Mouse (Mus musculus) gastrocnemius, postnatal 25 days (tissue): Measurements from ENCODE around the gene Sdk2. TPM values are rescaled to one million over a fixed set of nuclear protein-coding genes. Genes with fewer than 3 reads are reported as not detected.
A peak's percentile ranks its signal among the peaks of the same experiment; 100 is the strongest.

Experiments
- DNase-seq: peaks from one replicate; pipeline ENCODE4 v3.0.0; 2022
- total RNA-seq, 2 experiments: library from RNA; stranded (reverse); gene quantifications; 1 replicate in 1 of 2; 2 replicates in 1 of 2; pipeline ENCODE4 v1.2.3; 2021

Sdk2 gene
- total RNA-seq, 2 experiments from 2014 or later: 0.75 to 1.4 TPM

DNA sequence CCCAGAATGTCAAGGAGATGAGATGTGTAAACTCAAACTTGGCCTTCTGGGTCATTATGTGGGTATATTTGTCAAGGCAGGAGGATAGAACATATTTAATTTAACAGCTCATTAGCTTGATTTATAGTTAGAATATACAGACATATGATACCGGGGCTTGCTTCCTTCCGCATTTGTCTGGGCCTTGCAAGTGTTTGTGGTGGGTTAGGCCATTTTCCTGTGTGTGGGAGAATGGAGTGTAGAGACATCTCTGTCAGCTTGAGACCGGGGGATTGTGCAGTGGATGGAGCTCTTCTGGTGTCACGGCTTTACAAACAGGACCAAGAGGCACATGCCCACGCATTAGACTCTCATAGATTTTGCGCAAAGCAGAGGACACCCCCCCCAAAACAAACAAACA is 235.2 kb downstream of the Sdk2 start:
- no peak for DNase-seq

DNA sequence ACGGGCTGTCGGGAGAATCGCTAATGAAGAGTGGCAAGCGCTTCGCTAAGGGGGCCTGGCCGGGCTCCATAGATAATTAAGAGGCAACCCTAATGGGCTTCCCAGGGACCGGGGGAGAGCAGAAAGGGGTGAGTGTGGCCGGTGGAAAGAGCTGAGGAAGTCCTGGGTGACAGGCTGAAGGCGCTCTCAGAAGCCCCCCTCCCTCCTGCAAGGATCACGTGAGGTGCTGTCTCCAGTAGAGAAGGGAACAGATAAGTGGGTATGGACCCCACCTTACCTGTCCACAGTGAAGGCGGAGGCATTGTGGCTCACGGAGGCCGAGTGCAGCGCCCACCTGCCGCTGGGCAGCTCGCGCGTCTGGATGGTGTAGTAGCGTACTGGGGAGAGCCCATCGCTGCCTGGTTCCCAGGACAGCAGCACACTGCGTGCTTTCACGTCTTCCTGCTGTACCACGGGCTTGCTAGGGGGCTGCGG is 238.7 kb downstream of the Sdk2 start:
- DNase-seq: no peak

DNA sequence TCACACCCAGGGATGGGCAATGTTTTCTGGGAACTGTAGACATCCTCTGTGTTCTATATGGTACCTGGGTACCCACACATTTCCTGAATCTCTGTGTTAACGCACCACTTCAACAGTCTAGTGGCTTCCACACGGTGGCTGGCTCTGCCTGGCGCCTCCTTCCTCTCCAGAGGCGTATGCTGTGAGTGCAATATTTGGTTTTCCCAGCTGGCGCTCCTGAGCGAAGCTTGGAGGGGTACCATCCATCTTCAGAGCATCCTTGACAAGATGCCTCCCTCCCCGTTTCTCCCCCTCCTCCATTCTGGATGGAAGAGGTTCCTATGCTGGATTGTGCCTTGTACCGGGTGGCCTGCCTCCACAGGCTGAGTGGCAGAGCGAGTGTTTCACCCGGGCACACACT is 246.8 kb downstream of the Sdk2 start:
- no peak for DNase-seq

DNA sequence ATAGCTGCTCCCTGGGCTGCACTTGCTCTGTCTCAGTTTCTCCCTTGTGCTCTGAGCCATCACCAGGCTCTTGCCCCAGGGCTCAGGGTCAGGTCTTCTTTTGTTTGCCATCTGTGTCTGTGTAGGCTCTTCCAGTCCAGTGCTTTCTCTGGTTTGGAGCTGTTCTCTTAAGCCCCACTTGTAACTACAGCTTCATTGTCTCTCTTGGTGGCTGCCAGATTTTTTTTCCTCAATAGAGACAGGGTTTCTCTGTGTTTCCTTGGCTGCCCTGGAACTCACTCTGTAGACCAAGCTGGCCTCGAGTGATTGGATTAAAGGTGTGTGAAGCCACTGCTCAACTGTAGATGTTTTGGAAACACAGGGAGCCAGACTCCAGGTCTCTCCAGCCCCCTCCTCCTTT is 247.8 kb downstream of the Sdk2 start:
- no peak for DNase-seq

DNA sequence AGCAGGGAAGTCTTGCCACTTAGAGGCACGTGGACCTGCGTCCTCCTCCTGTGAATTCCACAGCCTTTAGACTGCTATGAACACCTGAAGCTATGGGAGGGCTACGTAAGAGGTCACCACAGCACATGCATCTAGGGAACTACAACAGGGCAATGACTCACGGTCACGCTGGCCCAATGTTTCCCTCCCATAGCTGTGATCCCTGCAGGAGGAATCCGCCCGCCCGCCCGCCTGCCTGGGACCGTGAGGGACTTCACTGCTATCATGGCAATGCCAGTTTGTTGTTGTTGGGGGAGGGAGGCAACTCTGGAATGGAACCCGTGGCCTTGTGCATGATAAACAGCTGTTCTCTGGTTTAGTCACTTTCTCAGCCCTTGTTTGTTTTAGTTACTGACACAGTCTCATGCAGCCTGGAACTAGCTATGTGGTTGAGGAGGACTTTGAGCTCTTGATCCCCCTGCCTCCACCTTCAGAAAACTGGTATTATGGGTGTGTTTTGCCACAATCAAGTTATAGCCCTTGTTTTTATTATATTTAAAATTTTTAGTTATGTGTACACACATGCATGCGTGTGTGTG is 249.8 kb downstream of the Sdk2 start:
- no peak for DNase-seq

DNA sequence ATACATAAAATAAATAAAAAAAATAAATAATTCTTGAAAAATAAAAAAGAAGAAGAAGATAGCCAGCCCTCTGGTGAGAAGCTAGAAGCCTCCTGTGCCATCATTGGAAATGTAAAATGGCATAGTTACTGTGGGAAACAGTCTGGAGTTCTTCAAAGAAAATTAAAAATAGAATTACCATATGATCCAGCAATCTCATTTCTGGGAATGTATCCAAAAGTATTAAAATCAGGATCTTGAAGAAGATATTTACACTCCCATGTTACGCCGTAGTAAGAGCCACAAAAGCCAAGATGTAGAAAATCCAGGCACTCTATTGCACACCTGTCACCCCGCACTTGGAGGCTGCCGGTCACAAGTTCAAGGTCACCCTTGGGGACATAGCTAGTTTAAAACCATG is 250.4 kb downstream of the Sdk2 start:
- DNase-seq: no peak

DNA sequence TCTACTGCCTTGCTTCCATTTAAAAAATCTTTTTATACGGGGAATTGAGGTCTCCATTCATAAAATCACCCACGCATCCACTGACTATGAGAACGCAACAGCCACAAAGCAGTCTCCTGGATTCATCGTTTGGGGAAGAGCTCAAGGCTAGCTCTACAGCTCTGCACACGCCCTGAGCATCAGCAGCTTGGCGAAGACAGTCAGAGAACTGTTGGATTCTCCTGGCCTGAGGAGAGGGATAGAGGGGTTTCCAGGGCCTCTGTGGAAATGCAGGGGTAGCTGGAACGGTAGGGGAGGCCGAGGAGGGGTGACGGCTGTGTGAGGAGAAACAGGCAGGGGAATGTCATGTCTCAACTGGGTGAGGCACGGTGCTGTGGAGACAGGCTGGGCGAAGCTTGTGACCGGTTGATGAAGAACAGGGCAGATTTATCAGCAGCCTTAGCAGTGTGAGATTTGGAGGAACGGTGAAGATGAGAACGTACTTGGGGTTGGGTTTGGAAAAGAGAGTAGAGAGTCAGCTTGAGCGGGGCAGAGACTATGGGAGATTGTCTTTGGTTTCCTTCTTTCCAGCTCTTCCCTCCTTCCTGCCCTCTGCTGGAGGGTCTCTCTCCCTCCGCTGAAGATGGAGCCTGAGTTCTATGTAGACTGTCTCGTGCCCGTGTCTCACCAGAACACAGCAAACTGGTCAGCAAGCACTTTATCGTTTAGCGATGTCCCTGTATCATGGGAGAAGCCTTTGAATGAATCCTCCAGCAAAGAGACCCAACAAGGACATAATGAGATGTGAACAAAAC is 255.1 kb downstream of the Sdk2 start:
- DNase-seq: no peak

DNA sequence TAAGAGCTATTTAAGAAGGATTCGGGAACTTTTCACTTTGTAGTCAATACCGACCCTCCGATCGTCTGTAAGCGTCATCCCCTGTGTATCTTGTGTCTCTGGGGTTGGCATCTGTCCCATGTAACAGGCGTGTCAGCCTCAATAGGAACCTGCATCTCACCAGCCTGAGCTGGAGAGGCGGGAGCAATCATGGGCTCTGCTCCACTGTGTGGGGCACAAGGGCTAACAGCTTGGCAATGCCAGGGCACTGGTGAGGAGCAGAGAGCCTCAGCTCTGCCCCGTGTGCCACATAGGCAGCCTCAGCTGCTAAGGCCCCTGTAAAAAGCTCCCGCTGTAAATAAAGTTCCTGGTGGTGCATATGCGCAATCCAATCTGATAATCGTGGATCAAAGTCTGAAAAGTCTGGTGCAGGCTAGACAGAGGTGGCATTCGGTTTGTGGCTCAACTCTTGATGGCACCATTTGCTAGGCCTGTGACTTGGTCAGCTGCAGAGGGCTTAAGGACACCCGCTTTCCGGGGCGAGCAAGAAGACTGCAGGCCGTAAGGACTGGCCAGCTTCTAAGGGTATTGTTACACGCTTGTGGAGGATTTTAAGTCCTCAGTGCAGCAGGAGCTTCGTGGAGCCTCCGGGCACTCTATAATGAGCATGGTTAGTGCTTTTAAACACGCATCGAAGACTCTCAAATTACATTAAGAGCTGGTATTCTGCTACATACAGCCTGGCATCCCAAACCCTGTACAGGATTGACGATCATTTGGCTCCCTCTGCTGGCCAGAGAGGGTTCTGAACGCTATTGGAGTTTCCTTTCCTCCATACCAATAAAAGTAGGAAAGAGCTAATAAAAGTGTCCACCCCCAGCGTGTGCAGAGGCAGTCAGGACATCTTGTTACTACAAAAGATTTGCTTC is 256.0 kb downstream of the Sdk2 start:
- DNase-seq: peak; percentile 50

DNA sequence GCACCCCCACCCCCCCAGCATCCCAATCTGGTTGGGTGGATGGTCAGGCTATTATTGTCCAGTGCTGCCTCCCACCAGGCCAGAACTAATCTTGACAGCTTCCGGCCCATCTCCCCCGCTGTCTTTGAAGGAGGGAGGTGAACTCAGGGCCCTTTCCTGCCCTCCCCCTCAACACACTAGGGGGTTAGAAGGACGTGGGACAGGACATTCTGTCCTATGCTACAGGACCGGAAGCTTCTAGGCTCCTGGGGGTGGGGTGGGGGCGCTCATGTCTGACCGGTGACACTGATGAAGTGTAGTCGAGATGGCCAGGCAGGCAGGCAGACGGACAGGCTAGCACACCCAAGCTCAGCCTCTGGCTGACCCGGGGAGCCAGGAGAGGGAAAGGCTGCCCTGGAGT is 259.8 kb downstream of the Sdk2 start:
- peak; percentile 72 for DNase-seq

DNA sequence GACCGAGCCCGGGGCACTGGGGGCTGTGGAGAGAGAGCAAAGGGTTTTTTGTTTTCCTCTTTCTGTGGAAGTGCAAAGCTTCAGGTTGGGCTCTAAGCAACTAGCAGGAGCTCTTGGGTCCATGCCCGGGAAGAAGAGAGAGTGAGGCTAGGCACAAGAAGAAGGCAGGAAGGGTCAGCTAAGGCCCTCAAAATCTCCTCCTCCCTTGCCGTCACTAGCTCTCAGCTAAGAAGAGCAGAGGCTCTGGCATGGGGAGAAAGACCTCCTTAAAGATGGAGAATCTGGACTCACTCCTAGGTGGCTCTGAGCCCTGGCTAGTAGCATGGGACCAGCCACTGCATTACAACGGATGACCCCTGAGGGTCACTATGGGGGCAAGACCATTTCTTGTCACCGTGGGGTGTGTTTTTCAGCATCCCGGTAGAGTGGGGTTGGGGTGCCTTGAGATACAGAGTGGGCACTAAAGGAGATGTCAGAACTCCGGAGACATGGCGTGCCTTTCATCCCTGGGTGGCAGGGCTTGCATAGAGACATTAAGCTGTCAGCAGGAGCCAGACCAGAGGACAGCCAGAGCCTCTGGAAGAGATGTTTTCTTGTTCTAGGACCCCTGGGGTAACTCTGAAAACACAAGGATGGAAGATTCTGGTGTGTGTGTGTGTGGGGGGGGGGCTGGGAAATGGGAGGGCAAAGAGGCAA is 260.3 kb downstream of the Sdk2 start:
- DNase-seq: peak; percentile 40

DNA sequence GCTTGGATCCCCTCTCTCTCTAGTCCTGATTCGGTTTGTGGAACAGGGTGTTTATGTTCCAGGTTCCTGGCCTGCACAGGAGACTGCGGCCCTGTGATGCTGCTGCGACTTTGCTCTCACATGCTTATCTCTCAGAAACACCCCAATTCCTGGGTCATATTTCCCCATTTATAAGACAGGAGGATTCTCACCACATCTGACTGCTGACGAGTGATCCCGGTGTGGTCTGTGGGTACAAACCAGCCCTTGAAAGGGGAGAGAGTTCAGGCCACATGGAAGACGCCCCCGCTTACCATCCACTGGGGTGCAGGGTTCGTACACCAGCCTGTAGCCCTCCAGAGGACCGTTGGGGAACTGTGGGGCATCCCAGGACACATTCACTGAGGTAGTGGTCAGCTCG is 260.9 kb downstream of the Sdk2 start:
- no peak for DNase-seq

DNA sequence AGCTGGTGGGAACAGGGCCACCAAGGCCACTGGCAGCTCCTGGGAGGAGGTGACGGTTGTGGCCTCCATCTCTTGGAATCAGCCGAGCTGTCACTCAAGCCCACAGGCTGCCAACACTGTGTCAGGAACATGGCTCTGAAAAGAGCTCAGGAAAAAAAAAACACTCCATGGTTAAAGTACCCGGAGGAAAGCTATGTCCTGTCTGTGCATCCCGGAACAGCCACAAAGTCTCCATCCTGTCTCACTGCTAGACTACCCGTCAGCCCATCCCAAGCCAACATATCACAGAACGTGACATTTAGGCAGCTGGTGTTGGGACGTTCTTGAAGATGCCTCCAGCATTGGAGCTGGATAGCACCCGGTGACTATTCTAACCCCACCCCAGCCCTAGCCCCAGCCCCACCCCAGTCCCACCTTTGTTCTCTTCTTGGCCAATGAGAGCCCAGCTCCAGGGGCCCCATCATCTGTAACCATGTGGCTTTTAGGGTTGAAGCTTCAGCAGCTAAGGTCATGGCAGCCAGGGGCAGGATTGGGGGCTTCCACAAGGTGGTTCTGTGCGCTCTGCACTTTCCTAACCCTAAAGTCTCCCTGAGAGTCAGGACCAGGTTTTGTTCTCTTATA is 263.4 kb downstream of the Sdk2 start:
- no peak for DNase-seq

DNA sequence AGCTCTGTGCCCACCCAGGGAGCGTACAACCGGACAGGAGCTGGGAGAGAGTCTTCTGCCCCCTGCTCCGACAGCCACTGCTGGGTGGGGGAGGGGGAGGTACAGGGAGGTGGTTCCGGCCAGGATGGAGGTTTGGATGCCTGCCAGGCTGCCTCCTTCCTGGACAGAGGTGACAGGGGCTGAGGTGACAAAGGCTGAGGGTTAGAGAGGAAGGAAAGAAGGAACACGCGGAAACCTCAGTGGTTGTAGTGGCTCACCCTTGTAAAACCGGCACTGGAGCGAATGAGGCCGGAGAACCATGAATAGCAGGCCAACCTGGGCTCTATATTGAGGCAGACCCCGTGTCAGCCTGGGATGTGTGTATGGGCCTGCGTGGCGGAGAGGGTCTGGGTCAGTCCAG is 264.4 kb downstream of the Sdk2 start:
- DNase-seq: peak; percentile 44

DNA sequence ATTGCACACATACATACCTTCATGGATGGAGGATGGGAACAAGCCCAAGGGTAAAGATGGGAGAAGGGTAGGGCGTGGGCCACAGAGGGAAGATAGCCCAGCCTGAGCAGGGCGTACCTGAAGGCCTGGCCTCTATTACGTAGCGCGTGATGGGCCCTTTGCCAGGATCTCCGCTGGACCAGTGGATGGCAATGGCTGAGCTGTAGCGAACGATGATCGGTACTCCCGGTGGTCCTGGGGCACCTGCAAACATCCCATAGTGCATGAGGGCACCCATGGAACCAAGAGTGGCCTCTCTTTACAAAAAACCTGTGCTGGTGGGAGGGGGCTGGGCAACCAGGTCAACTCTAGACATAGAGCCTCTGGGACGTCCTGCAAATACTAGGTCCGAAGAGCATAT is 266.8 kb downstream of the Sdk2 start:
- no peak for DNase-seq

DNA sequence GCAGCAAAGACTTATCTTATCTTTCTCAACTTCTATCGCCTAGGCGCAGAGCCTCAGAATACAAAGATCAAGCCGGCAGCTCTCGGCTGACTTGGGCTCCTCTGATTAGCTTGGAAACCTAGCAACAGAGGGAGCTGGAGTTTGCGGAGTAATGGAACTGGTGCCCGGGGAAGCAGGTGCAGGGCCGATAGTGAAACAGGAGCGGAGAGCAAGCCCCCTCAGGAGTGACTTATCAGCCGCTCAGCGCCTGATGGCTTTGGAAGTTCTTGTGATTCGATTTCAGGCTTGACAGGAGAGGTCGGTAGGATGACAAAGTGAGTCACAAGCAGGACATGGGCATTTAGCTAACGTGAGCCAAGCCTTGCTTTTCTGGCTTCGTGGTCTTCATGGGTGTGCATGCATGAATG is 267.8 kb downstream of the Sdk2 start:
- no peak for DNase-seq

DNA sequence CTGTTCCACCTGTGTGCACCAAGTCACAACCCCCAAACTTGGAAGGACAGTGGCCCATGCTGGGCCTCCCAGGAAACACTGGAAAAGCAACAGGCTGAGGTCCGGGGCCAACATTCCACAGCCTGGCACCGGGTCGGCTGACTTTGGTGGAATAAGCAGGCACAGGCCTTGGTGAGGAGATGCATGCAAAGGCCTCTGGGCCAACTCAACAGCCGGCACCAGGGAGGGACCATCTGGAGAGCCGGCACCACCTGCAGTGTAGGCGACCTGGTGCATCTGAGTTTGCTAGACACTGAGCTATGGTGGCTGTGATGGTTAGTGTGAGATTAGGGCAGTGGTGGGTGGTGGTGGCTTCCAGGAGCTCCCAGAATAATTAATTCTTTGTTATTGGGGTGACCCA is 268.8 kb downstream of the Sdk2 start:
- no peak for DNase-seq

DNA sequence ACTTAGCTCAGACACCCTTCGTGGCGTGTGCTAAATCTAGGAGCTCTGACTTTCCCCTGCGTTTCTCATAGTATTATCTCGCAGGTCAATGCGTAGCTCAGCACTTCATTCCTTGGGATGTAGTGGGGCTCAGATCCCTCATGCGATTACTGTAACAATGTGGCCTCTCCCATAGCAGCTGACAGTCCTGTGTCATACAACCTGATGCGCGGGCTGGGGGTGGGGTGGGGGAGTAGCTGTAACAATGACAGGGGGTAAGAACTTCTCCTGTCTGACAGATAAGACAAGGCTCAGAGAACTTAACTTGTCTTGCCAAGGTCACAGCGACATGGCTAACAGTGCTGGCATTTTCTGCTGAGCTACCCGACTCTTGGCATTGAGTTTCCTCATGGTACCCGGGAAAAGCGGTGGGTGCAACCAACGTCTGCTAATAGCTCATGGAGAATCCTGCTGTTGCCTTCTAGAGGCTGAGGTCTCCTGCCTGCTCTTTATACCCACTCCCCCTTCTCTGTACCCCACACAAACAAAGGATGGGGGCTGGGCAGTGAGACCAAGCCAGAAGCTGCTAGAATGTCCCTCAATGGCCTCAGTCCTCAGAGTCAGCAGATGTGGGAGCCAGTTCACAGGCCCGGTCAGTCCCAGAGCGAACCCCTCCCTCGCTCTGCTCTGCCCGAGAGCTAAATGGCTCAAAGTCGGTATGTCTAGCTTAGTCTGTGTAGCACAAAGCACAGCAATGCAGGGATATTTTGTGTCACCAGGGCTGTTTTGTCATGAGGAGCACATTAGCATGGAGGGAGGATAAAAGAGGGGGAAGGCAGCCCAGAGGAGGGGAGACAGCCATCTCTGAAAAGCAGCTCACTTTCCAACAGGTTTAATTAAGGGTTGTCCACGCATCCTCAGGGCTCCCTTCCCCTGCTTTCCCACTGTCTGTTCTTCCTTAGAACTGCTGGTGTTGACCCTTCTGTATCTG is 269.5 kb downstream of the Sdk2 start:
- no peak for DNase-seq

DNA sequence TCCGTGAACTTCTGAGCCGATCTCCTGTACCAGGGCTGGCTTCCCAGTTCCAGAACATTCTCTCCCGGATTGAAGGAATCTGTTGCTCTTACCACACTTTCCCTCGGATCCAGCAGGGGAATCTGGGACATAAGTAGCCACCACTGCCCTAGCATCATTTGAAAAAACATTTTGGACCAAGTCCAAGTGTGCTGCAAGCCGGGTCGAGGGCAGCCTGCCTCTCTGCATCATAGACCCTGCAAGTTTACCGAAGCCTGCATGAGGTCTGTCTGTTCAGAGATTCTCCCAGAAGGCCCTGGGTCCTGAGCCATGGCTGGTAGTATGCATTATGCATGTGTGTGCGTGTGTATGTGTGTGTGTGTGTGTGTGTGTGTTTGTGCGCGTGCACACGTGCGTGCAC is 271.0 kb downstream of the Sdk2 start:
- no peak for DNase-seq

DNA sequence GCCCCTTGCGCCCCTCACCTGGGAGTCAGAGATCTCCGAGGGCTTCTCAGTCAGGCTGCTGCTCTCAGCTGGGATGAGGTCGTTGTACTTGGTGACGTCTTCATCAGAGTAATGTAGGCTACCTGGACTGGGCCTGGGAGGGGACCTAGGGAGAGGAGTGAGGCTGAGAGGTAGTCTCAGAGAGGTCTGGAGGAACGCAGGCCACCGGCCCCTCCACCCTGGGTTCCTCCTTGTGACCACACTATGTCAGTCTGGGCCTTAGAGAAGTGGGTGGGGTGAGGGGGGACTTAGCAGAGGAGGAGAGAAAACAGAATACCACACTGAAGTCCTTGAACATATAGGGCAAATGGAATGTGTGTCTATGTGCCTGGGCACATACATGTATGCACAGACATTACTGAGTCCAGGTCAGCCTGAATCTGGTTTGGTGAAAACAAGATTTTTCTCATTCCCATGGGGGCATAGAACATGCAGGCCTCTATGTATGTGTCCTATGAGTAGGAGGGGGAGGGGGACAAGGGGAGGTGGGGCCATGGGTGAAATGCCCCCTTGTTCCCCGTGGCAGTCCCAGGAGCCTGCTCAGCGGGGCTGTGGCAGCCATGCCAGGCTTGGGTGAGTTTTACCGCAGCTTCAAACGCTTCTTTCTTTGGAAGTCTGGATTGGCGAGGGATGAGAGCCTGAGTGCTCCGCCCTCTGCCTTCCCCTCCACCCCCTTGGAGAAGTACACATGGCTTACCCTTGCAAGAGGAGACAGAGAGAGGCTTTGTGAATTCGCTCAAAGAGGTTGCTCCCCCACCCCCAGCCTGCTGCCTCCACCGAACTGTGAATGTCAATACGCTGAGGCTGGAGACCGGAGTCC is 275.3 kb downstream of the Sdk2 start:
- no peak for DNase-seq

DNA sequence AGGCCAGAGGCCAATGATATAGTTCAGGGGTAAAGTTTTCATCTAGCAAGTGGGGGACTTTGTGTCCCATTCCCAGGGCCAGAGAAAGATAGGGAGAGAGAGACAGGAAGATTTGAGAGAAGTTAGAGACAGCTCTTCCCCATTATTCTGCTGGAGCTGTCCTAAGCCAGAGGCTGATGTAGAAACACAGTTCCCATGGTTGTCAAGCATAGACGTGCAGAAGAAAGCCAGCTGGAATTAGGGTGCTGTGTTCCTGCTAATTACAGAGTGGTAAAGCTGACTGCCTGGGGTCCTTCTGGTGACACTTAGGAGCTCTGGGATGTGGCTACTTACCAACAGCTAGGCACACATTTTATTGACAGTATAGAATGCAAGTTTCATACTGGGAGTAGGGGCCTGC is 277.7 kb downstream of the Sdk2 start:
- no peak for DNase-seq
